Mouse (Mus musculus): ENCODE measurements around the gene Megf6.

Megf6 gene

GRCm38 (mm10) chr4:154209825-154210224 lies 39.3 kb downstream of the Megf6 start:
- no peak for DNase-seq (ENCODE audit: inconsistent age in 2 of 2, low spot score in 1 of 2)

DNA sequence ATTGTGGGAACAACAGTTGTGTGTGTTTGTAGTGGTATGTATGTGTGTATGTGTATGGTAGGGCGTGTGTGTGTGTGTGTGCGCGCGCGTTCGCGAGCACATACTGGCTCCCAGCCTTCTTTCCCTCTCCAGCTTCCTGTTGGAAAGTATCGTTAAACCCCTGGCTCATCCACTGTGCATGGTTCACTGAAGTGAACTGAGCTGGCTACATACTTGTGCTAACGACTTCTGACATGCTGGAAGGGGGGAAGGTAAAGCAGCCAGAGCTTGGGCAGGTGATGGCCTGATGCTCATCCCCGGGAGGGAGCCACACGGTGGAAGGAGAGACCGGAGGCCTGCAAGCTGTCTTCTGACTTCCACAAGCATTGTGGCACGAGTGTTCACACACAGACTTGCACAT lies 40.9 kb downstream of the Megf6 start:
- DNase-seq (ENCODE audit: inconsistent age in 2 of 2, low spot score in 1 of 2): no peak

DNA sequence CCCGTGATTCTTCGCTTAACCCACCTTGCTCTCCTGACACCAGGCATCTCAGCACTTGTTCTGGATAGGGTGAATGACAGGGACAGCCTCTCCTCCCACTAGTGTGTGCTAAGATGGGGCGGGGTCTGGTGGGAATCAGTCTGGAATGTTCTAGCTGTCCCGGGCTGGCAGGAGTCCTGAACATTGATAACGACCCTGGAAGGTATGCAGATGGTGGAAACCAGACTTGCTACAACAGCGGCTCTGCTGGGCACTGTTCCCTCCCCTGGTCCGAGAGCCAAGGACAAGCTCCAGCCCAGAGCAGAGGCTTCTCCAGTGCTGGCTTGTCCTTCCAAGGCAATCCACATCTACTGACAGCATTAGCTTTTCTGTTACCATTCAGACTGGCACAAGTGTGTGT lies 43.1 kb downstream of the Megf6 start:
- peak in 1 of 2 experiments; percentile 37 for DNase-seq (ENCODE audit: inconsistent age in 2 of 2, low spot score in 1 of 2)

DNA sequence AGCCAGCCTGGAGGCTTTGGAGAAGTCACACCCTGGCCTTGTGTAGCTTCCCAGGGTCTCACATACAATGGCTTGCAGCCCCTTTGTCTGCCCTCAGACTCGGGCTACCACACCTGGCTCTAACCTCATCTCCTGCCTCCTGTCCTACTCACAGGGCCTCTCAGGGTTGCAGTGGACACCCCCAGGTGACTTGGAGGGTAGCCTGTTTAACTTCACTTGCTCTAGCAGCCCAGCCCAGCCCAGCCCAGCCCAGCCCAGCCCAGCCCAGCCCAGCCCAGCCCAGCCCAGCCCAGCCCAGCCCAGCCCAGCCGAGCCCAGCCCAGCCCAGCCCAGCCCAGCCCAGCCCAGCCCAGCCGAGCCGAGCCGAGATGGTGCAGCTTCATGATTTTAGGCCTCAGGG lies 43.5 kb downstream of the Megf6 start:
- DNase-seq (ENCODE audit: inconsistent age in 2 of 2, low spot score in 1 of 2): no peak

DNA sequence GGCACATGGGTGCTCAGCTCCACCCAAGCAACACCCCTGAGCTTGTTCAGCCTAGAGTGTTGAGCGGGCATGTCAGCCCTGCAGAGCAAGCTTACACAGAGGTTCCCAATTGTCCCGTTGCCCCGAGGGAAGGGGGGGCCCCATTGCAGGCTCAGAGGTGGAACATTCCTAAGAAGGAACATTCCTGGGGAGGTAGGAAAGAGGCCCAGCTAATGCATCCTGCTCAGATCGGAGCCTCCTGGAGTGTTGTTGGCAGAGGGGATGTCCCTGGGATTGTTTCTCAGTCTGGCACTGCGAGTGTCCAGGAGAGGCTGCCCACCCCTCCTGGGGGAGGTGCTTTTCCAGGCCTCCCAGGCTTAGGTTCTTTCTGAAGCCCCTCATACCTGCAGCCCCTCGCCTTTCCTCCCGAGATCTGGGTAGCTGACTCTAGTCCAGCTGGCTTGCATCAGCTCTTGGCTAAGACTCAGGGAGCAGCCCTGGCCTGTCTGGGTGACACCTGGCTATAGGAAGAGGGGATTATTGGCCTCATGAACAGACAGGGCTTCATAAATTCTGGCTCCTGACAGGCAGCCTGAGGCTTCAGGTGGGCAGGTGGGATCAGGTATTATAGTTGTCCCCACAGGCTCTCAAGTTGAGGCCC lies 47.3 kb downstream of the Megf6 start:
- DNase-seq (ENCODE audit: inconsistent age in 2 of 2, low spot score in 1 of 2): no peak

- DNase-seq (ENCODE audit: inconsistent age in 2 of 2, low spot score in 1 of 2): no peak
Measured at GRCm38 (mm10) chr4:154222773-154223172, 52.2 kb downstream of the Megf6 start.

- DNase-seq (ENCODE audit: inconsistent age in 2 of 2, low spot score in 1 of 2): no peak
Measured at GRCm38 (mm10) chr4:154224267-154224969, 53.9 kb downstream of the Megf6 start.

DNA sequence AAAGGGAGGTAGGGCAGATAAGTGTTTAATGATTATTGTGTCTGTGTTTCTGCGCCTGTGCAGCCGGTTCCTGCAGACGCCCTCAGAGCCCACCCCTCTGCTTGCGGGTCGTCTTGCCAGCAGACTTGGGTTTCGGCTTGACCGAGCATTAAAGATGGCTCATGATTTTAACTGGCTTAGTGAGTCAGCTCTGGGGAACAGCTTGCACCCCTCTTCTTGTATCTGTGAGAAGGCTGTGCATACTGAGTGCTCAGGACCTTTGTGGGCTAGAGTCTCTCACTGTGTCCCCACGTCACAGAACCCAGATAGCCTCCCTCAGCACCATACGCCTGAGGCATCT lies 54.4 kb downstream of the Megf6 start:
- DNase-seq (ENCODE audit: inconsistent age in 2 of 2, low spot score in 1 of 2): no peak

DNA sequence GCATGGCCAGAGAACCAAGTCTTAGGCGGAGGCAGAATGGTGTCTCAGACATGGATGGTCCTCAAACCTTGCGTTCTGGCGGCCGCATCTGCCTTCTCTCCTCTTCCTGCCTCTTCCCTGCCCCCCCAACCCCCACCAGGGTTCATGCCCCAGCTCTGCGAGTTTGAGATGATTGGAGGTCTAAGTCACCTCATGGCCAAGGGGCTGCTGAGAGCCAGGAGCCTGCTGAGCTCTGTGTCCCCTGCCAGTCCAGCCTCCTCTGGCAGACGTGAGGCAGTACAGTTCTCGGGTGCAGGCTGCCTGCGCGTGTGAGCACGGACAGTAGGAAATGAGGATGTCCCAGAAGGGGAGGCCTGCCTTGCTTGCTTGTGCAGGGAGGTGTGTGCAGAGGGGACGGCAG lies 56.1 kb downstream of the Megf6 start:
- DNase-seq (ENCODE audit: inconsistent age in 2 of 2, low spot score in 1 of 2): no peak

GRCm38 (mm10) chr4:154228336-154228735 lies 57.8 kb downstream of the Megf6 start:
- no peak for DNase-seq (ENCODE audit: inconsistent age in 2 of 2, low spot score in 1 of 2)

DNA sequence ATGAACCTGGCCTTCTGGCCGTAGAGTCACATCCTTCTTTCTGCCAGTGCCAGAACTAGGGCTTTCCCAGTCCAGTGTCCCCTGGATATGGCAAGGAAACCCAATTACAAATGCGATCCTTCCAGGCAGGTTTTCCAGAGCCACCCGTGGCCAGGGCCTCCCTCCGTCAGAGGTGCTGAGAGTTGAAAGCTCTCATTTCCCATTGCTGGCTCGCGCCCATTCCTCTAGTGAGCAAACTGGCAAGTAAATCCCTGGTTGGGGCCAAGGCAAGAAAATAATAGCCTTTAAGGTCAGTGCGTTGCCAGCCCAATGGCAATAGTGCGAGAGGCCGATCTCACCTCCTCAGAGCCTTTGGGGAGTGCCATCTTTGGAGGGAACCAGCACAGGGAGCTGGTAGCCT lies 59.0 kb downstream of the Megf6 start:
- no peak for DNase-seq (ENCODE audit: inconsistent age in 2 of 2, low spot score in 1 of 2)

- DNase-seq (ENCODE audit: inconsistent age in 2 of 2, low spot score in 1 of 2): no peak
Measured at GRCm38 (mm10) chr4:154231380-154231779, 60.9 kb downstream of the Megf6 start.

GRCm38 (mm10) chr4:154232295-154232694 lies 61.8 kb downstream of the Megf6 start:
- DNase-seq (ENCODE audit: inconsistent age in 2 of 2, low spot score in 1 of 2): no peak

DNA sequence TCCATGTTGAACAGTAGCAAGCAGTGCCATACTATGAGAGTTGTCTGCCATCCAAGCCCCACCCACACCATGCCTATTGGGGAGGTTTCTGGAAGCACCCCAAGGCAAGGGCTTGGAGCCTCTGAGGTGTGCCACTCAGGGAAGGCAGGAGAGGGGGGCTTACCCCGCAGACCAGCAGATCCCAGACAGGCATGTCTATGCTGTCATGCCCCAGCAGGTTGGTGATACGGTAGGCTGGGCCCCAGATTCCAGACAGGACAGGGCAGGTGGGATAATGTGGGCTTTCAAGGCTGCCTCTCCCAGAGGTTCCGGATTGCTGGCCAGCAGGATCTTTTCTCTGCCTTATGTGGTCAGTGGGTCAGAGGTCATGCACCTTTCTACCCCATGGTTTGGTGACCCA lies 65.5 kb downstream of the Megf6 start:
- no peak for DNase-seq (ENCODE audit: inconsistent age in 2 of 2, low spot score in 1 of 2)

DNA sequence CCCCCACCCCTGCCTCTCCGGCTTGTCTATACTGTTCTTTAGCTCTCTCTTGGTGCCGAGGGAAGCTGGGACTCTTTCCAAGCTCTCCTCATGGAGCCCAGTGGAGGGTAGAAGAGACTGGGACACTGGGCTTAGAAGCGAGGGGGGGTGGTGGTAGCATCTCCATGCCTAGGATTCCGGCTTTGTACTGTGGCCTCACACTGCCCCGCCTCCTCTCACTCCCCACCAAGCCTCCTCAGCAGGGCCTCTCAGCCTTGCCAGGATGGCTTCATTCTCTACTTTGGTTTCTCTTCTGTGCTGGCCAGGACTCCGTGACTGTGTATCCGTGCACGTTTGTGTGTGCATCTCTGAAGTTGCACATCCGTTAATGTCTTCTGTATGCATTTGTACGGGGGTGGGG lies 66.4 kb downstream of the Megf6 start:
- DNase-seq (ENCODE audit: inconsistent age in 2 of 2, low spot score in 1 of 2): no peak

- DNase-seq (ENCODE audit: inconsistent age in 2 of 2, low spot score in 1 of 2): no peak
Measured at GRCm38 (mm10) chr4:154237306-154237705, 66.8 kb downstream of the Megf6 start.

DNA sequence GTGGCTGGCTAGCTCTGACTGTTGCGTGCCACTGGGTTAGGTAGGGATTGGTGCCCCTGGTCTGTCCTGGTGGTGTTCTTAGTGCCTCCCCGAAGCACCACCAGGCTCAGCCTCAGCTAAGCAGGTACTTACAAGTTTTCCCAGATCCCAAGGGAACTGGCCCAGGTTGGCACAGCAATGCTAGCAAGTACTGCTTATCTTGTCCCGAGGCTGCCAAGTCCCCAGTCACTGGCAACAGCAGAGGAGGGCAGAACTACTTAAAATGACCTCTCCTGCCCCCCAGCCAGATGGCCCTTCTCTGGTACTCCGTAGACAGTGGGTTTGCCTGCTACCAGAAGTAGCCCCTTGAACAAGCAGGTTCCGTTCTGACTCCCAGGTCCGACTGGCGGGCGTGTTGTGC lies 68.7 kb downstream of the Megf6 start:
- no peak for DNase-seq (ENCODE audit: inconsistent age in 2 of 2, low spot score in 1 of 2)

DNA sequence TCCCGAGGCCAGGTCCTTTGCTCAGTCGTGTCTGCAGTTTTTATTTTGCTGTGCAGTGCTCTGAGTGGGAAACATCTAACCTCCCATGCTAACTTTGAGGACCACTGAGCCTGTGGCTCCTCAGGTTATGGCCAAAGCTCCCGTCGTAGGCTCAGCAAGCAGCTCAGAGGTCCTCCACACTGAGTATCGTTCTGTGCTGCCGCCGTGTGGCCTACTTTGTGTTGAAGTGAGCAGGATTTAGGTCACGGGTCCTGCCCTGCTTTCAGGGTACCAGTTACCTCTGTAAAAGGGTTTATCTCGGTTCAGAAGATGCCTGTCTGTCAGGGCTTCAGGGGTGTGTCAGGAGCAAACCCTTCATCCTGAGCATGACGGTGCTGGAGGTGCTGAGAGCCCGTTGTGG lies 70.1 kb downstream of the Megf6 start:
- DNase-seq (ENCODE audit: inconsistent age in 2 of 2, low spot score in 1 of 2): no peak

- DNase-seq (ENCODE audit: inconsistent age in 2 of 2, low spot score in 1 of 2): peak; percentile 8 to 45
Measured at GRCm38 (mm10) chr4:154245342-154245741, 74.8 kb downstream of the Megf6 start.

GRCm38 (mm10) chr4:154246115-154247040 lies 75.8 kb downstream of the Megf6 start:
- DNase-seq (ENCODE audit: inconsistent age in 2 of 2, low spot score in 1 of 2): peak; percentile 64 to 88

DNA sequence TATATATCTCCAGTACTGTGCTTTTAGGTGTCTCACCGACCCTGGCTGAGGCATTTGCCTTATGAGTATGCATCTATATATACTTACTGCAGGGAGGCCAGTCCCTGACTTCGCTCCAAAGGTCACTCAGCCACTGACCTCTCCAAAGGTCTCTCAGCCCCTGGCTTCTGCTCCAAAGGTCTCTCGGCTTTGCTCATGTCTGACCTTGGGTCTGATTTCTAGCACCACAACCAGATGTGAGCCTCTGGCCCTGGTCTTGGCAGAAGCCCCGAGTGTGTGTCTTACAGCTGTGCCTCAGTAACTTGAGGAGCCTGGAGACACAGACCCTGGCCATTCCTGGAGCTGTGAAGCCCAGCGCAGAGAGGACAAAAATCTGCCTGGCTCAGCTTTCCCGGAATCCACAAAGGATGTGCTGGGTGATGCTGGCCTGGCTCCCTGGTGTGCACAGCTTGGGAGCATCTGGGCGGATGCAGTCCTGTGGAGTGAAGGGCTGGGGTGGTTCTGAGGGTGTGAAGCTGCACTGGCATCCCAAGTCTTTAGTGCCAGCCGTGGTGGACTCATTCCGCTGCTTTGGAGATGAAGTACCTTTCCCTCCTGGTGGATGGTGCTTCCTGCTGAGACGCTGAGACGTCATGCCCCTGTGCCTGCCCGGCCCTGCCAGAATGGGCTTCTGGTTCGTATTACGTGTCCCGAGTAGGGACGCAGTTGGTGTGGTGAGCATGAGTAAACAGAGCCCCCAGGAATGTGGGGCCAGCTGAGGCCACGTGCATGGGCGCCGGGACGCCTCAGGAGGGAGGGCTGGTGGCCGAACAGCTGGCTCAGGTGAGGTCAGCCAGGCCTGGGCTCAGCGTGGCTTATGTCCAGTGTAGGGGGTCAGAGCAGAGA lies 76.9 kb downstream of the Megf6 start:
- no peak for DNase-seq (ENCODE audit: inconsistent age in 2 of 2, low spot score in 1 of 2)

Data from adrenal gland, adult (tissue).